In genomic region chr10:112485819-112486218, GRCm38 (mm10) we compare ENCODE assay signal across 30 mouse cellular contexts.
DNase-seq lines count a peak whose midpoint lies in the region; ATAC-seq and TF ChIP-seq lines count a peak whose summit lies in the region.
"Had no signal": no experiment of that assay in that cellular context is flagged by ENCODE, and none has a peak within 500 bp of the region (broad histone marks: within the 10 kb centered on the region; RNA-seq: fewer than 3 reads in every experiment).

No protein-coding gene starts in this region.

- H3K9ac ChIP-seq in kidney, embryonic 15.5 days: no peak overlapping the region
- H3K9ac ChIP-seq: embryonic facial prominence, embryonic 13.5 days; forebrain, embryonic 12.5 days; forebrain, embryonic 15.5 days; heart, embryonic 13.5 days; hindbrain, embryonic 14.5 days had no signal

- no peaks in the 10 kb centered on the region for H3K36me3 ChIP-seq in kidney, embryonic 15.5 days
- no peaks in the 10 kb centered on the region for H3K36me3 ChIP-seq in kidney, adult 2 months (ENCODE audit: control insufficient read depth, insufficient read depth, low read length)
- H3K36me3 ChIP-seq in limb, embryonic 10.5 days: no peaks in the 10 kb centered on the region
- H3K36me3 ChIP-seq: embryonic facial prominence, embryonic 10.5 days; embryonic facial prominence, embryonic 13.5 days; forebrain, embryonic 12.5 days; forebrain, embryonic 15.5 days; G1E; heart, embryonic 10.5 days; heart, embryonic 13.5 days had no signal

- no peaks in the 10 kb centered on the region for H3K27me3 ChIP-seq in kidney, embryonic 15.5 days
- no peaks in the 10 kb centered on the region; the same call in 1 of the 2 replicates for H3K27me3 ChIP-seq in kidney, adult 2 months (replicated peaks; ENCODE audit: control insufficient read depth, insufficient read depth, low read length)
- H3K27me3 ChIP-seq in limb, embryonic 10.5 days (ENCODE audit: low read depth, poor library complexity, severe bottlenecking): no peaks in the 10 kb centered on the region
- H3K27me3 ChIP-seq: CH12.LX; embryonic facial prominence, embryonic 13.5 days; forebrain, embryonic 12.5 days; forebrain, embryonic 15.5 days; heart, embryonic 13.5 days; Patski had no signal

- H3K9me3 ChIP-seq in kidney, embryonic 15.5 days (replicated peaks): no peaks in the 10 kb centered on the region
- no peaks in the 10 kb centered on the region for H3K9me3 ChIP-seq in limb, embryonic 10.5 days (replicated peaks)
- H3K9me3 ChIP-seq: embryonic facial prominence, embryonic 10.5 days; embryonic facial prominence, embryonic 13.5 days; forebrain, embryonic 12.5 days; forebrain, embryonic 15.5 days; heart, embryonic 10.5 days; heart, embryonic 13.5 days had no signal

- peak; percentile 96 for ATAC-seq in kidney, embryonic 15.5 days (replicated peaks; ENCODE audit: low FRiP score)
- ATAC-seq: forebrain, embryonic 15.5 days; hindbrain, postnatal 0 days; inflammation-experienced regulatory T-cells, adult 6 months; Patski had no signal

- no peak overlapping the region for H3K27ac ChIP-seq in kidney, embryonic 15.5 days
- H3K27ac ChIP-seq in kidney, adult 2 months (ENCODE audit: insufficient read depth, low read depth, low read length): no peak overlapping the region
- H3K27ac ChIP-seq in limb, embryonic 10.5 days: no peak overlapping the region
- H3K27ac ChIP-seq: embryonic facial prominence, embryonic 10.5 days; embryonic facial prominence, embryonic 13.5 days; forebrain, embryonic 12.5 days; forebrain, embryonic 15.5 days; heart, embryonic 10.5 days; heart, embryonic 13.5 days; hindbrain, embryonic 14.5 days; hindbrain, postnatal 0 days had no signal

- no peaks in the 10 kb centered on the region for H3K4me1 ChIP-seq in kidney, embryonic 15.5 days
- no peaks in the 10 kb centered on the region for H3K4me1 ChIP-seq in kidney, adult 2 months (ENCODE audit: control insufficient read depth, insufficient read depth, low read length)
- no peaks in the 10 kb centered on the region for H3K4me1 ChIP-seq in limb, embryonic 10.5 days
- H3K4me1 ChIP-seq: embryonic facial prominence, embryonic 13.5 days; forebrain, embryonic 12.5 days; forebrain, embryonic 15.5 days; heart, embryonic 10.5 days; heart, embryonic 13.5 days had no signal

- DNase-seq in kidney, adult 2 months: no peak
- peak; percentile 29 for DNase-seq in embryo, embryonic 10 days (ENCODE audit: low spot score)
- peak; percentile 10 for DNase-seq in embryo, embryonic 11 days
- no peak for DNase-seq in limb, embryonic 10.5 days (ENCODE audit: low spot score)
- DNase-seq in spleen, adult 18-20 months: no peak
- DNase-seq: adrenal gland, adult 2 months; adrenal gland, postnatal 14 days; B cell, adult 2 months; cerebellum, adult 11 months; cerebellum, adult 2 months; cerebellum, adult 9-11 months; cerebellum, postnatal 25 days; gastrocnemius, postnatal 25 days; heart, adult 18-20 months; heart, postnatal 14 days; heart, postnatal 4 days had no signal

- TF ChIP-seq POLR2A in kidney, adult 2 months (IDR thresholded peaks at IDR 0.05; ENCODE audit: low read depth, low read length): no peak

- no peak overlapping the region for H3K4me2 ChIP-seq in kidney, embryonic 15.5 days
- H3K4me2 ChIP-seq: embryonic facial prominence, embryonic 13.5 days; forebrain, embryonic 12.5 days; forebrain, embryonic 15.5 days; heart, embryonic 13.5 days; hindbrain, embryonic 14.5 days had no signal

- no peak for TF ChIP-seq CTCF in kidney, adult 2 months (conservative IDR thresholded peaks at IDR 0.05; ENCODE audit: insufficient read depth, insufficient read length, low read depth, low read length)

- no peak overlapping the region for H3K4me3 ChIP-seq in kidney, embryonic 15.5 days (replicated peaks)
- H3K4me3 ChIP-seq in kidney, adult 2 months (ENCODE audit: insufficient read depth, low read depth, low read length): no peak overlapping the region
- no peak overlapping the region for H3K4me3 ChIP-seq in limb, embryonic 10.5 days
- H3K4me3 ChIP-seq: embryonic facial prominence, embryonic 10.5 days; embryonic facial prominence, embryonic 13.5 days; erythroblast, embryonic 14.5 days; forebrain, embryonic 12.5 days; forebrain, embryonic 15.5 days; heart, embryonic 10.5 days; heart, embryonic 13.5 days had no signal

Comparison
In these comparisons a context has a peak if more than half of its experiments do, and no peak if none do; other contexts are left out.
1. DNase-seq: peak in embryo, embryonic 10 days (single experiment) and embryo, embryonic 11 days (single experiment); none in kidney, adult 2 months (single experiment), limb, embryonic 10.5 days (single experiment) and spleen, adult 18-20 months (0 of 2).